Comparison of ENCODE assay signal across 9 mouse cellular contexts in the genomic region with DNA sequence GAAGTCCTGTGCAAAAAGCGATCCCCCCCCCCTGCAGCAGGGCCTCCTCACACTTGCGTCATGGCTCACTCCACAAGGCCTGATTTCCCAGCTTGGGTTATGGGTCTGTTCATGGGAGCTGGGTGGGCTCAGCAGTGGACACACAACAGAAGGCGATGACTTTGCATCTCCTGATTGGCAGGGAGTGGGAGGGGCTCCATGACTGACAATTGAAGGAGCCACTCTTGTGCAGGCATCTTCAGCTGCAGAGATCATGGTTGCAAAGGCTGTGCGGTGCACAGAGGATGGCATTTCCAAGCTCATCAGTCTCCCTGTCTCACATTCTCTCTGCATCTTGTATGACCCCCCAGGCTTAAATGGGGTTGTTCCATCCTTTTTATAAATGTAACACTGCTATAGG.
DNase-seq lines count a peak whose midpoint lies in the region; ATAC-seq lines count a peak whose summit lies in the region.
"Had no signal": no experiment of that assay in that cellular context is flagged by ENCODE, and none has a peak within 500 bp of the region (broad histone marks: within the 10 kb centered on the region; RNA-seq: fewer than 3 reads in every experiment).

No protein-coding gene starts in this region.

- DNase-seq in midbrain, embryonic 14.5 days: peak; percentile 19
- no peak for DNase-seq in hindbrain, embryonic 14.5 days (ENCODE audit: low spot score)
- DNase-seq in liver: peak; percentile 10
- no peak for DNase-seq in gastrocnemius, postnatal 14 days
- DNase-seq in frontal cortex, postnatal 14 days (ENCODE audit: low spot score in 2 of 2): no peak
- DNase-seq in urinary bladder, postnatal 4 days (ENCODE audit: low spot score in 2 of 2): no peak
- DNase-seq: cerebellum, adult 11-12 months; lung, postnatal 14 days had no signal

- no peak overlapping the region for H3K9ac ChIP-seq in midbrain, embryonic 14.5 days (replicated peaks; ENCODE audit: low read length)
- no peak overlapping the region for H3K9ac ChIP-seq in midbrain, embryonic 16.5 days (ENCODE audit: low read depth, low read length)
- no peak overlapping the region for H3K9ac ChIP-seq in hindbrain, embryonic 14.5 days

- no peaks in the 10 kb centered on the region for H3K27me3 ChIP-seq in midbrain, embryonic 14.5 days (ENCODE audit: control insufficient read depth, insufficient read depth, low read length)
- H3K27me3 ChIP-seq in midbrain, embryonic 16.5 days (ENCODE audit: control insufficient read depth, insufficient read depth, low read depth, low read length): no peaks in the 10 kb centered on the region
- H3K27me3 ChIP-seq in hindbrain, embryonic 14.5 days (ENCODE audit: control insufficient read depth, insufficient read depth, low read length): no peaks in the 10 kb centered on the region

- H3K4me1 ChIP-seq in midbrain, embryonic 14.5 days (ENCODE audit: control insufficient read depth, insufficient read depth, low read length): no peaks in the 10 kb centered on the region
- no peaks in the 10 kb centered on the region for H3K4me1 ChIP-seq in midbrain, embryonic 16.5 days (ENCODE audit: control insufficient read depth, insufficient read depth, low read length)
- H3K4me1 ChIP-seq in hindbrain, embryonic 14.5 days (replicated peaks; ENCODE audit: control insufficient read depth, insufficient read depth, low read length): no peaks in the 10 kb centered on the region

- no peaks in the 10 kb centered on the region for H3K36me3 ChIP-seq in midbrain, embryonic 14.5 days (ENCODE audit: control insufficient read depth, insufficient read depth, low read length)
- no peaks in the 10 kb centered on the region for H3K36me3 ChIP-seq in midbrain, embryonic 16.5 days (ENCODE audit: control insufficient read depth, insufficient read depth, low read length)
- H3K36me3 ChIP-seq in hindbrain, embryonic 14.5 days (replicated peaks; ENCODE audit: control insufficient read depth, insufficient read depth): no peaks in the 10 kb centered on the region

- H3K9me3 ChIP-seq in midbrain, embryonic 14.5 days (ENCODE audit: control insufficient read depth, low read length): no peaks in the 10 kb centered on the region
- H3K9me3 ChIP-seq in midbrain, embryonic 16.5 days (replicated peaks; ENCODE audit: control insufficient read depth, low read length, poor library complexity, severe bottlenecking): no peaks in the 10 kb centered on the region
- H3K9me3 ChIP-seq in hindbrain, embryonic 14.5 days (ENCODE audit: control insufficient read depth, low read length): no peaks in the 10 kb centered on the region

- WGBS in midbrain, embryonic 14.5 days: 85% methylated on average over 4 of the region's 4 CpGs
- WGBS in midbrain, embryonic 16.5 days: 77% methylated on average over 4 of the region's 4 CpGs
- 77% methylated on average over 4 of the region's 4 CpGs for WGBS in hindbrain, embryonic 14.5 days

- intact Hi-C loops in gastrocnemius, postnatal 14 days (cut with DNase I; ENCODE audit: low total_unique reads): no loop called here

- ATAC-seq in midbrain, embryonic 14.5 days (ENCODE audit: low FRiP score, low TSS enrichment): no peak
- no peak for ATAC-seq in midbrain, embryonic 16.5 days
- ATAC-seq in hindbrain, embryonic 14.5 days (ENCODE audit: low FRiP score): peak; percentile 69

- H3K4me3 ChIP-seq in midbrain, embryonic 14.5 days (replicated peaks; ENCODE audit: low read depth, low read length): no peak overlapping the region
- no peak overlapping the region for H3K4me3 ChIP-seq in midbrain, embryonic 16.5 days (ENCODE audit: low read depth, low read length)
- H3K4me3 ChIP-seq in hindbrain, embryonic 14.5 days (replicated peaks; ENCODE audit: low read length): no peak overlapping the region

- no peak overlapping the region for H3K4me2 ChIP-seq in midbrain, embryonic 14.5 days (ENCODE audit: low read length)
- no peak overlapping the region for H3K4me2 ChIP-seq in midbrain, embryonic 16.5 days (ENCODE audit: low read length)
- no peak overlapping the region for H3K4me2 ChIP-seq in hindbrain, embryonic 14.5 days (replicated peaks)

- H3K27ac ChIP-seq in midbrain, embryonic 14.5 days (replicated peaks; ENCODE audit: low read depth, low read length): no peak overlapping the region
- H3K27ac ChIP-seq in midbrain, embryonic 16.5 days (ENCODE audit: low read length): no peak overlapping the region
- H3K27ac ChIP-seq in hindbrain, embryonic 14.5 days: no peak overlapping the region

Comparison
In these comparisons a context has a peak if more than half of its experiments do, and no peak if none do; other contexts are left out.
1. DNase-seq: peak in midbrain, embryonic 14.5 days (single experiment) and liver (single experiment); none in hindbrain, embryonic 14.5 days (single experiment), gastrocnemius, postnatal 14 days (single experiment), frontal cortex, postnatal 14 days (0 of 2) and urinary bladder, postnatal 4 days (0 of 2).